Mouse (Mus musculus): ENCODE measurements around the gene Fnip2. TPM values are rescaled to one million over a fixed set of nuclear protein-coding genes. Genes with fewer than 3 reads are reported as not detected.

Fnip2 gene
- total RNA-seq (2021), result 10 to 100 TPM; 12.2 to 28.1 TPM
- polyA plus RNA-seq (2012; rRNA removed), result 4.2 and 7.1 TPM in 2 replicates
- long read RNA-seq, partial matches to known transcripts, result 0 of 11 reads
- long read RNA-seq, other reads (novel, unspliced or antisense), result 11 of 11 reads

GRCm38 (mm10) chr3:79567703-79568362 lies at the start of gene Fnip2:
TSS of gene Fnip2 (minus strand) at chr3:79567796.
- no peaks in the 10 kb centered on the region for H3K27me3 ChIP-seq (ENCODE audit: control insufficient read depth, insufficient read depth, low read length)
- peak; percentile 92 to 94 for DNase-seq
- 2% methylated on average over 54 of the region's 55 CpGs for WGBS
- no peaks in the 10 kb centered on the region for H3K36me3 ChIP-seq (ENCODE audit: control insufficient read depth, insufficient read depth, low read length)
- TF ChIP-seq CTCF (IDR thresholded peaks at IDR 0.05) (no peak), EP300 (IDR thresholded peaks at IDR 0.05; ENCODE audit: insufficient read depth, low read depth, low read length) (peak; percentile 84), POLR2A (IDR thresholded peaks at IDR 0.05; ENCODE audit: insufficient read depth, low read depth, low read length) (peak; percentile 61)
- intact Hi-C loops (cut with DNase I), result loop anchor here (2.0 to 5.0 kb wide), 5 partner anchors 23 to 366 kb away; partner anchors contain the start of gene Ppid
- peaks cover 3% of the 10 kb centered on the region for H3K4me1 ChIP-seq (ENCODE audit: control insufficient read depth, insufficient read depth, low read length)
- H3K4me3 ChIP-seq, result peak within 1 kb of the TSS; percentile 92
- H3K79me2 ChIP-seq (replicated peaks; ENCODE audit: control insufficient read depth, insufficient read depth, low read length), result peaks cover 2% of the 10 kb centered on the region; the same call in 1 of the 2 replicates
- peak within 1 kb of the TSS; percentile 90 for H3K27ac ChIP-seq
- peak within 1 kb of the TSS; percentile 80 for H3K9ac ChIP-seq (ENCODE audit: low read depth, low read length)

- no peaks in the 10 kb centered on the region for H3K79me2 ChIP-seq (replicated peaks; ENCODE audit: control insufficient read depth, insufficient read depth, low read length)
- H3K27me3 ChIP-seq (ENCODE audit: control insufficient read depth, insufficient read depth, low read length), result no peaks in the 10 kb centered on the region
- H3K4me1 ChIP-seq (ENCODE audit: control insufficient read depth, insufficient read depth, low read length), result no peaks in the 10 kb centered on the region
- no peak overlapping the region for H3K27ac ChIP-seq
- no peak for DNase-seq
- intact Hi-C loops (cut with DNase I), result no loop called here
- no peak overlapping the region for H3K9ac ChIP-seq (ENCODE audit: low read depth, low read length)
- H3K4me3 ChIP-seq, result no peak overlapping the region
- H3K36me3 ChIP-seq (ENCODE audit: control insufficient read depth, insufficient read depth, low read length), result peaks cover 5% of the 10 kb centered on the region
- TF ChIP-seq CTCF (IDR thresholded peaks at IDR 0.05) (no peak), EP300 (IDR thresholded peaks at IDR 0.05; ENCODE audit: insufficient read depth, low read depth, low read length) (no peak), POLR2A (IDR thresholded peaks at IDR 0.05; ENCODE audit: insufficient read depth, low read depth, low read length) (no peak)
- WGBS, result 93% methylated on average over 2 of the region's 2 CpGs
Measured at GRCm38 (mm10) chr3:79609886-79610285, 42.3 kb upstream of the Fnip2 start.

GRCm38 (mm10) chr3:79595468-79595867 lies 27.9 kb upstream of the Fnip2 start:
- H3K9ac ChIP-seq (ENCODE audit: low read depth, low read length), result no peak overlapping the region
- peaks cover 14% of the 10 kb centered on the region for H3K36me3 ChIP-seq (ENCODE audit: control insufficient read depth, insufficient read depth, low read length)
- no peak overlapping the region for H3K4me3 ChIP-seq
- no peaks in the 10 kb centered on the region for H3K79me2 ChIP-seq (replicated peaks; ENCODE audit: control insufficient read depth, insufficient read depth, low read length)
- H3K27me3 ChIP-seq (ENCODE audit: control insufficient read depth, insufficient read depth, low read length), result no peaks in the 10 kb centered on the region
- DNase-seq, result peak in 1 of 2 experiments; percentile 18
- no peak for TF ChIP-seq EP300 (IDR thresholded peaks at IDR 0.05; ENCODE audit: insufficient read depth, low read depth, low read length)
- intact Hi-C loops (cut with DNase I), result no loop called here
- H3K27ac ChIP-seq, result no peak overlapping the region
- H3K4me1 ChIP-seq (ENCODE audit: control insufficient read depth, insufficient read depth, low read length), result peaks cover 1% of the 10 kb centered on the region
- WGBS, result 65% methylated on average over 7 of the region's 7 CpGs

GRCm38 (mm10) chr3:79591793-79592471 lies 24.3 kb upstream of the Fnip2 start:
- intact Hi-C loops (cut with DNase I), result loop anchor here (2.0 kb wide), 1 partner anchor 23 kb away; no protein-coding TSS in a partner anchor
- 1% methylated on average over 15 of the region's 15 CpGs for WGBS
- H3K36me3 ChIP-seq (ENCODE audit: control insufficient read depth, insufficient read depth, low read length), result peaks cover 9% of the 10 kb centered on the region
- H3K27ac ChIP-seq, result peak overlapping the region; percentile 87
- H3K79me2 ChIP-seq (replicated peaks; ENCODE audit: control insufficient read depth, insufficient read depth, low read length), result no peaks in the 10 kb centered on the region
- no peak for DNase-seq
- H3K4me1 ChIP-seq (ENCODE audit: control insufficient read depth, insufficient read depth, low read length), result peaks cover 2% of the 10 kb centered on the region
- TF ChIP-seq POLR2A (IDR thresholded peaks at IDR 0.05; ENCODE audit: insufficient read depth, low read depth, low read length) (no peak), CTCF (IDR thresholded peaks at IDR 0.05) (no peak), EP300 (IDR thresholded peaks at IDR 0.05; ENCODE audit: insufficient read depth, low read depth, low read length) (no peak)
- H3K27me3 ChIP-seq (ENCODE audit: control insufficient read depth, insufficient read depth, low read length), result no peaks in the 10 kb centered on the region
- H3K4me3 ChIP-seq, result peak overlapping the region; percentile 95
- peak overlapping the region; percentile 90 for H3K9ac ChIP-seq (ENCODE audit: low read depth, low read length)

GRCm38 (mm10) chr3:79590863-79591792 lies 23.5 kb upstream of the Fnip2 start, which contains the start of gene Ppid:
TSS of gene Ppid (plus strand) at chr3:79591342.
- 2% methylated on average over 63 of the region's 63 CpGs for whole genome bisulfite sequencing
- peak; percentile 83 to 86 for DNase-seq
- Histone ChIP-seq H3K27me3 (ENCODE audit: control insufficient read depth, insufficient read depth, low read length) (no peaks in the 10 kb centered on the region), H3K27ac (peak within 1 kb of the TSS; percentile 87), H3K4me1 (ENCODE audit: control insufficient read depth, insufficient read depth, low read length) (peaks cover 3% of the 10 kb centered on the region), H3K36me3 (ENCODE audit: control insufficient read depth, insufficient read depth, low read length) (peaks cover 9% of the 10 kb centered on the region), H3K9ac (ENCODE audit: low read depth, low read length) (peak within 1 kb of the TSS; percentile 90), H3K79me2 (replicated peaks; ENCODE audit: control insufficient read depth, insufficient read depth, low read length) (no peaks in the 10 kb centered on the region), H3K4me3 (peak within 1 kb of the TSS; percentile 95)
- intact Hi-C loops (cut with DNase I), result loop anchor here (2.0 kb wide), 1 partner anchor 22 kb away; no protein-coding TSS in a partner anchor
- TF ChIP-seq POLR2A (IDR thresholded peaks at IDR 0.05; ENCODE audit: insufficient read depth, low read depth, low read length), result peak; percentile 76
- TF ChIP-seq CTCF (IDR thresholded peaks at IDR 0.05), result peak; percentile 38
- TF ChIP-seq EP300 (IDR thresholded peaks at IDR 0.05; ENCODE audit: insufficient read depth, low read depth, low read length), result peak; percentile 79; the same call in 1 of the 2 replicates
